Mouse (Mus musculus) ovary, postnatal 10 days (tissue): ENCODE measurements around the gene Commd1.

Experiments
- DNase-seq: peaks from one replicate; pipeline ENCODE4 v3.0.0; 2022; ENCODE audit warnings: low spot score

The Commd1 gene

DNA sequence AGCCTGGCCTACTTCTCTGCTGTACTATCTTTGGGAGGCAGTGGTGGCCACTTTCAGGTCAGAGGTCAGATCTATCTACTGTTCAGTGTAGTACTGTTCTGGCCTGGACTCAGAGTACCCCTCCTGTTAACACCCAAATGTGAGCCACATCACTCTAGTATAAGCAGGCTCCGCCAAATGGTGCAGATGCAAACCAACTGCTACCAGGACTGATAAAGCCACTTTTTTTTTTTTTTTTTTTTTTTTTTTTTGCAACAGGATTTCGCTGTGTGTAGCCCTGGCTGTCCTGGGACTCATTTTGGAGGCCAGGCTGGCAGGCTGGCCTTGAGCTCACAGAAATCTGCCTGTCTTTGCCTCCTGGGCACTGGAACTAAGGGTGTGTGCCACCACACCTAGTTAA is 43.2 kb downstream of the Commd1 start:
- DNase-seq: no peak

DNA sequence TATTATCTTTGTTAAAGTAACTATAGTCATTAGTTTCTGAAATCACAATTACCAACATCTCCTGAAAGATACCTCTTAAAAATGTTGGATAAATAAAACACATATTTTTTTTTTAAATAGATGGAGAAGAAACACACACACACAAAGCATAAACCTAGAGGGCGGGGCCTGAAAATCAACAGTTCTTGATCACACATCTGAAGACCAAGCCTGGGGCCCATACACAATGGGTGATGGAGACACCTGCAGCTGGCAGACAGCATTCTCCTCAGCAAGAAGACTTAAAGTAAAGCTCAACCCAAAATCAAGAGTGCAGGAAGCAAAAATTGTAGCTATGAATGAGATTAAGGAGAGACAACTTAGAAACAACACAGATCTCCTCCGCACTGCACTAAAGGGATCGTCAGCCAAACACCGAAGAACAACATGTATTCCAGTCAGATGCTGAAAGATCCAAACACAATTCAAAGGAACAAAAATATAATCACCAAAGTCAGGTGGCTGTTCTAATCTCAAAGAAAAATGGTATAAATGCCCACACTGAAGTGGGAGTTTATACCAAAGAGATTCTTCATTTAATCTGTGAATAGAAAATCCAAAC is 44.4 kb downstream of the Commd1 start:
- DNase-seq: no peak

DNA sequence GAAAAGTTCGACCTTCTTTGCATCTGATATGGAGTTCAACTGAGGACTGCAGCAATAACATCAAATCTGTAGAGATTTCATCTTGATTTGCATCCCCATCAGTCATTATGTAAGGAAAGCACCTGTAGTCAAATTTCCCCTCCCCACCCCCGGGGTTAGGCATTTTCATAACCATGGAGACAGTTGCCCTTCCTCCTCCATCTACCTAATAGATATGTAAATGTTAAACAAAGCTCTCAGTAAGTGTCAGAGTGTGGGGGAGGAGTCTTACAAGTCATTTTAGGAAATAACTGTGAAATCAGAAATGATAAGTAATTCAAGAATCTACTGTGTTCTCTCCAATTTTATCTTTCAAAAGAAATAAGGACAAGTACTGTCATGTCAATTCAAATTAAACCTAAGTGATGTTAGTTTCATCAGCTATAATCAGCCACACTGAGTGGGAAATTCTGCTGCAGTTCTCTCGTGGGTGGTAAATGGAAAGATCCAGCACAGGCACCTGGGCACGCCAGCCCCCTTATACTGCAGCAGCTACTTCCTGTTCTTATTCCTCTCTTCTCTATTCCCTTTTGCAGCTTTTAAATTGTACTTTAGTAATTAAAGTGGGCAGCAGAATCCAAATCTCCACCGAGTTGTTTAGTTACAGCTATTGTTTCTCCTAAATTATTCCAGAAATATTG is 45.6 kb downstream of the Commd1 start:
- no peak for DNase-seq

DNA sequence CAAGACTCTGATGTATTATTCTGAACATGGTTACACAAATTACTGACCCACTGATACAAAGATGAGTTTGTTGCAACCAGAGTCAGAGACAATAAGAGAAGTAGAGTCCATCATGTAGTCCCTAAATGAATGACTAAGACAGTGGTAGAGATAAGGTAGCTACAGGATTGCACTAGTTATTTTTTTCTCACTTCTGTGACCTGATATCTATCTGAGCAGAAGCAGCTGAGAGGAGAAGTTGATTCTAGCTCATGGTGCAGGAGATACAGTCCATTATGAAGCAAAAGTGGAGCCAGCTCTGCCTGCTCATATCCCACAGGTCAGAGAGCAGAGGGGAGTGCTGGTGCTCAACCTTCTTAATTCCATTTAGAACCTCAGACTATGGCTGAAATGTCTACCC is 50.0 kb downstream of the Commd1 start:
- DNase-seq: no peak

DNA sequence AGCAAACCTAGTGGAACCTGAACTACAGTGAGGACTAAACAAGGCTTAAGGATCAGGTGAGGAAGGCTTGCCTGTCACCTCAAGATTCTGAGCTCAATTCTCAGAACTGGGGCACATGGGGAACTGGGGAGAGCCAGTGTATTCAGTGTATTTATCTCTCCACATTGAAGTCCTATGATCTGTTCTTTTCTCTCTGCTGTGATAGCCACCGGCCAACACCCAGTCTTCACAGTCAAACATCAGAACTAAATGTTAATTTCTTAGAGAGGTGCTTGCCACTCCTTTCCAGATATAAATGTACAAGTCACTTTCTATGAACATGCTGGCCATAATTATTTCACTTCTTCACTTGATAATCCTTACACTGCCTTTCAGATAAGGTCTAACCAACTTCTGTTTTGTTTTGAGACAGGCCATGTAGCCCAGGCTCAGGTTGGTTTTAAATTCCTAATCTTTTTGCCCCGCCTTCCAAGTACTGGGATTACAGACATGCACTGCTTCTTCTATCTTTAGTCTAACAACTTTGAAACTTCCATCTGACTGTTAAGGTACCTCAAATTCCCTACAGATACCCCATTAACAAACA is 50.8 kb downstream of the Commd1 start:
- no peak for DNase-seq

DNA sequence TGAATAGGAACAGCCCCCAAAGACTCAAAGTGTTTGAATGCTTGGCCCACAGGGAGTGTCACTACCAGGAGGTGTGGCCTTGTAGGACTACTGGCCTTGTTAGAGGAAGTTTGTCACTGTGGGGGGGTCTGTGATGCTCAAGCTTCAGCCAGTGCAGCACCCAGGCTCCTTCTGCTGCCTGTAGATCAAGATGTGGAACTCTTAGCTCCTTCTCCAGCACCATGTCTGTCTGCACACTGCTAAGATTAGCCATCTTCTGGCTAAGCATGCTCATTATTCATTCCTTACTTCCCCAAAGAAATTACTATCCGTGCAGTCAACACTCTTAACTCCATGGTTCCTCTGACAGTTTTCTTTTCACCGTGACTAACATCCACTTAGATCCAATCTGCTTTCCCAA is 52.1 kb downstream of the Commd1 start:
- DNase-seq: no peak

DNA sequence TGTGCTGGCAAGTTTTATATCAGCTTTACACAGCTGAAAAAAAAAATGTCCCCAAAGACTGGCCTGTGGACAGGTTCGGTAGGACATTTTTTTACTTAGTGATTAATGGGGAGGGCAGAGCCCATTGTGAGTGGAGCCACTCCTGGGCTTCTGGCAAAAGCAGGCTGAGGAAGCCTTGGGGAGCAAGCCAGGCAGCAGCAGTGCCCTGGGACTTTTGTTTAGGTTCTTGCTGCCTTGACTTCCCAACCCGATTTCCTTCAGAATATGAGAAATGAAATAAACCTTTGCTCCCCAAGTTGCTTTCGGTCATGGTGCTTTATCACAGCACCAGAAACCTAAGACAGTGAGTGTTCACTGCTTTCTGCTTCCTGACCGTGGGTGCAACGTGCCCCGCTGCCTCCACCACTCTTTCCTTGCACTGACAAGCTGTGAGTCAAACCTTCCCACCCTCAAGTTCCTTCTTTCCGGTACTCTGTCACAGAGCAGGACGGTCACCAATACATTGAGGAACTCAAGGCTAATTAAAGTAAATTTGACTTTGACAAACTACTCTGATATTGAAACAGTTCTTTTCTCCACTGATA is 53.5 kb downstream of the Commd1 start:
- DNase-seq: no peak

DNA sequence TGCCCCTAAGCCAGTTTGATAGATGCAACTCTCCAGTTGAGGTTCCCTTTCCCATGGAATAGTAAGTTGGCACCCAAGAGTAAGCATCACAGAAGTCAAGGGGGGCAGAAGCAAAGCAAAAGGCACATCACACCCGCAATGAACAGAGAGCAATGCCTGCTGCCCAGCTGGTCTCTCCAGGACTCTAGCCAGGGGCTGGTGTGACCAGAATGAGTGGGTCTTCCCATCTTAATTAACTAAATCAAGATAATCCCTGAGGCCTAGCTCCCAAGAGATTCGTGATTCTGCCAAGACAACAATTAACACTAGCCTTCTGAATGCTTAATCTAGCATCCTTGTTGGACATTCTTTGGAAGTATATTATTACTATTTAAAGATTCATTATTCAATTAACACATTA is 58.6 kb downstream of the Commd1 start:
- DNase-seq: no peak

DNA sequence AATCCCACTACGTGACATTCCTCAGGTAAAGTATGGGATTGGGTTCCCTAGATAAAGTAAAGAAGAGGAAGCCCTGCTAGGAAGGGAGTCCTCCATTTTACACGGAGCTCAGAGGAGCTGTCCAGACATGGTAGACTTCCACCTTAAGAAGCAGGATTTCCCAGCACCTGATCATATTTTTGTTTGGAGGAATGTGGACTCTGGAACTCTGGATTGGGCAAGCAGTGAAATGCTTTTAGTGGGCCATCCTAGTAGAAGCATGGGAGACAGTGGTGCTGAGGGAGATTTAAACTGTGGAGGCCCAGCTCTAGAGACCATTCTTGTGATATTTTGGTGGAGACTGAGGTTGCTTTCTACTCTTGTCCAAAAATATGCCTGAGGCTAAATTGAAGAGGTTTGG is 59.6 kb downstream of the Commd1 start:
- no peak for DNase-seq

DNA sequence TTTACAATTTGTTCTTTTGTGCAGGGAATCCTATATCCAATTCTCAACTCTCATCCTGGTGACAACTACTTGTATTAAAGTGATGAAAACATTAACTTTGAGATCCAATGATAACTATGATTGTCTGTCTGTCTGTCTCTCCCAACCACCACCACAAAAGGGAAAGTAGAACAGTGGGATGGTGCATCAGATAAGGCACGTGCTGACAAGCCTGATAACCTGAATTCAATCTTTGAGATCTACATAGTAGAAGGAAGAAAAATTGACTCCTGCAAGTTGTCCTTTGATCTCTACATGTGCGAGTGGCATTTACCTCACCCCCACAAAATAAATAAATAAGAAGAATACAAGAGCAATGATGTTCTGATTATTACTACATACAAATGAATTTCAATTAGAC is 62.8 kb downstream of the Commd1 start:
- DNase-seq: no peak

DNA sequence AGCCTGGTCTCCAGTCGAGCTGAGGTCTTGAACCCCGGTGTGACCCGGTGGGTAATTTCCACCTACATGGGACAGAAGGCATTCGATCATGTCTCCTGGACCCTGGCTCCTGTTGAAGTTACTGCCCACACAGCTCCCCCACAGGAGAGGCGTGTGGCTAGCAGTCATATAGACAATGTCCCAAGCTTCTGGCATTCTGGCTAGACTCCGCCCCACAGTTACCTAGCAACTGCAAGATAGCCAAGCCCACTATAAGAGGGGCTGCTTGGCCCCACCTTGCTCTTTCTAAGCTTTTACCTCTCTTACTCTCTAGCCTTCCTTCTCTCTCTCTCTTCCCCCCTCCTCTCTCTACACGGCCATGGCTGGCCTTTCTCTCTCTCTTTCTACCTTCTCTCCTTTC is 64.4 kb downstream of the Commd1 start:
- no peak for DNase-seq

DNA sequence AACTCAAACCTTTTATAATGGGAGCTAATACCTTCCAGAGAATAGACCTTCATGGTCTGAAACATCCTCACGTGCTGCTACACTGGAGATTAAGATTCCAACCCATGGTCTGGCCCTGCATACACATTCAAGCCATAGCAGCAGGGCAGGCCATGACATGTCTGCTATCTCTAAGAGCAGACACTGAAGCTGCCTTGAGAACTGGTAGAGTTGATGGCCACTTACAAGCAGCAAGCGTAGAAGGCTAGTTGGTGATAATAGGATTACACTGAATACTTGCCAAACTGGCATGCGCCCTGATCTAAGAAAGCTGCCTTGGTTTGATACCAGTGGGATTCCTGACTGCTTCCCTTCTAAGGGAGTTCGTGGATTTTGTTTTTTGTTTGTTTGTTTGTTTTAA is 68.4 kb downstream of the Commd1 start:
- DNase-seq: no peak

DNA sequence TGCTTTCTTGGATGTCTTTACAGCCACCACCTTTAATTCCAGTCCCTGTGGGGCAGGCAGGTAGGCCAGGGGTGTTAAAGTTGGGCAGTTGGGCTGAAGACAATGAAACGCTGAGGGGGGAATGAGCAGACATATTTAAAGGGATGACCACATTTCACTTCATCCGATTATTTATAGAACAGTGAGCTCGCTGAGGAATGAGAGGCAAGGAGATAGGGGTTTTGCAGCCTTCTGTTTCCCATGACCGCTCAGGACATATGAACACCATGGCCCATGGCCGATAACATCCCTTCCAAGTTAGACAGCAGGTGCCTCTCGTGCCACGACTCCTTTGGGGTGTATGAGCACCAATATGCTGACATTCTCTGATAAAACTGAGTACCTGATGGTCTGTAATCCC is 70.4 kb downstream of the Commd1 start:
- no peak for DNase-seq

DNA sequence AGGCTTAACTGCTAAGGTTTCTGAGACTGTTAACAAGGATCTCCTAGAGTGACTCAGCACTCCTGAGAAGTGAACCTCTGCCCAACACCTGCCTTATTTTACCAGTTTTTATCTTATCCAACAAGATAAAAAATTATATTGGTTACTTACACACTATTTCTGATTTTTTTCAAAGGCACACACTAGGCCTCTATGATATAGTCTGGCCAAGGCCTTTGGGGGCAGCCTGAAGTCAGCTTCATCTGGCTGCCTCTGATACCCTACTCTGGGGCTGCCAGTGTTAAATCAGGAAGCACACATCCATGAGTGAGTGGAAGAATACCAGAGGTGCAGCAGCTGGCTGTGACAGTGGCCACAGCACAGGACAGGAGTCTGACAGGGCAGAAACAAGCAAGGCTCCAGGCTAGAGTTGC is 75.7 kb downstream of the Commd1 start:
- DNase-seq: no peak

DNA sequence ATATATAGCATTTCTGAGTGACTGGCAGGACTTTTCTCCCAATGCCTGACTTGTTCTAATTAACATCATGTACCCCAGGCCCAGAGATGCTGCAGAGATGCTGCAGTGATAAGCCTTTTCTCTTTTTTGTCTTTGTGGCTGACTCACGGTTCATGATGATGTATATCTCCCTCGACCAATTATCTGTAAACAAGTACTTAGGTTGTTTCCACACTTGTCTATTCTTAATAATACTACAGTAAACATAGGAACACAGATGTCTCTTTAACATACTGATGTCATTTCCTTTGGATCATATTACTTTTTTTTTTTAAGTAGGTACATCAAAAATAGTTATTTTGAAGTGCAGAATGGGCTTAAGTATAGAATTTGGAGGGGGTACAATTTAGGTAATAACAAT is 79.3 kb downstream of the Commd1 start:
- no peak for DNase-seq

DNA sequence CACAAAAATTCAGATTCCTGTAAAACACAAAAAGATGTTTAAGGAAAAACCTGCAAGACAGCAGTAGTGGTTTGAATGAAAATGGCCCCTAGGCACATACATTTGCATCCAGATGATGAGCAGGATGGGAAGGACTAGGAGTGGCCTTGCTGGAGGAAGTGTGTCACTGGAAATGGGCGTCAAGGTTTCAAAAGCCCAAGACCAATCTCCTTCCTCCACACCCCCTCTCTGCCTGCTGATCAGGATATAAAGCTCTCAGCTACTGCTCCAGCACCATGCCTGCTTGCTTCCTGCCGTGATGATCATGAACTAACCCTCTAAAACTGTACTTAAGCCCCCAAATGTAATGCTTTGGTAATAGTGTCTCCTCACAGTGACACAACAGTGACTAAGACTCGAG is 82.1 kb downstream of the Commd1 start:
- DNase-seq: no peak

DNA sequence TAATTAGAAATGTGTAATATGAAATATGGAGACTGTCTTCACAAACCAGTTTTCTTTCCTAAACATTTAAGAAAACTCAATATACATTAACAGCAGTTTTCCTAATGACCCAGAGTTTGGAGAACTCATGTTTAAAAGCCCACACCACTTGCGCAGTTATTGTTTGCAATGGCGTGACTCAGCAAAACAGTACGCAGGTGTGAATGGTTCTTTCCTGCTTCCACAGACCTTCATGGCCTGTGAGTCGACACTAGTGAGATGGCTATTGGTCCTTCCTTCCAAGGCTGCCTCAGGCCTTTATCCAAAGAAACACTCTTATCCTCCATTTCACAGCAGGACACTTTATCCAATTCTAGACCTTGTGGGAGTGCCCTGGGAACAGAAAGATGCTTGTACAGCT is 84.5 kb downstream of the Commd1 start:
- no peak for DNase-seq

DNA sequence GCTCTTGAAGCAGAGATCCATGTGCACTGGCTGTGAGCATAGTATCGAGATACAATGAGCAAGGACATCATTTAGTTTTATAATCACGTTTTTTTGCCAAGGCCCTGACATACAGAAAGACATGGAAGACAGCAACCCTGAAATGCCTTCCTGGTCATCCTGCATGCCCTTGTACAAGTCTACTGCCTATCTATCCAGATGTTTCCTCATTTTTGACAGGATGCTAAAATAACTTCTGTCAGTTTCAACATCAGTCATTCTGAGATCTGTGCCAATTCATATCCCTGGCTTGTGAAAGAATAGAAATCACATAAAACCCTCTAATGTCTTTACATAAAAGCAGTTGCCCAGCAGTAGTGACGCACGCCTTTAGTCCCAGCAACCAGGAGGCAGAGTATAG is 85.1 kb downstream of the Commd1 start:
- DNase-seq: no peak

DNA sequence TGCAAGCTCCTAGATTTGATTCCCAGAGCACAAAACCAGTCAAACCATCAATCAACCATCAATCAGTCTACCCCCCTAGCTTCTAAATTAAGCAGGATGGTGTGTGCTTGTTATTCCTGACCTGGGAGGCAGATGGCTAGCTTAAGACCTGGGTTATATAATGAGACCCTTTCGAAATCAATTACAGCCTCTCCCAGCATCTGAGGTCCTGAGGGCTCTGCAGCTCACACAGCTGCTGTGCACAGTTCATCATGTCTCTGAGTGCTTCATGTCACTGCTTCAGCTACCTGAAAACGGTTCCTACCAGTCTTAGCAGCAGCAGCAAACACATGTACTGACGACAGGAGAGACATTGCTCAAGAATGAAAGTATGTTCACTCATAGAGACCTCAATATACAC is 89.1 kb downstream of the Commd1 start:
- no peak for DNase-seq

DNA sequence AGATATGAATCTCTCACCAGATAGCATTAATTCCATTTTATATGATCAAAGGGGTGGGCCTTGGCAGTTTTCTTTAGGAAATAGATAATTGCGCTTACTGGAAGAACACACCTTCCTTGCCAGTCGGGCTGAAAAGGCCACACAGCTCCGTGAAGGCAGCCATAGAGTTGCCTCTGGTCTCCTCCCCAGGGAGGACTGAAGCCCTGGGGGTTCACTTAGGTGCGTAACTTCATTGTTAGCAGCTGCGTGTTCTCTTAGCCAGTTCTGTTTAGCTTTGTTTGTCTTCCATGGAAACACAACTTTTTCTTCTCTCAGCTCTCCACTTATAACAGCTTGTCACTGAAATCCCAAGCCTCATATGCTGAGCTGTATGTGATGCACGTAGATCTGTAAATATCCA is 89.7 kb downstream of the Commd1 start:
- no peak for DNase-seq

DNA sequence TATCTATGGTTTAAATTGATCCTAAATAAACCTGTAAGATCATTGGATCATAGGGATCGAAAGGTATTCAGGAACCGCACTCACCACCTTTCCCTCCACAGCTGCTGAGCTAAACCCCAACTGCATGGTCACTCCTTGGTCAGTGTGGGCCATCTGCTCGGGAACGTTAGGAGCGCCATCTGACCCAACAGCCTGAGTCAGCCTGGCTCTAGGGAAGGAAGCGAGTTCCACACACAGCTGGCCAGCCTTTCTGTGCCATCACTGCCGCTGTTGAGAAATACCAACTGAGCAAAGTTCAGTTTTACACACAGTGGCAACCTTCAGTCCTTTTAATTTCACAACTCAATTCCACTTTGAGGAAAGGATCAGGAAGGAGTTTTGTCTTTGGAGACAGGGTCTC is 90.3 kb downstream of the Commd1 start:
- no peak for DNase-seq

DNA sequence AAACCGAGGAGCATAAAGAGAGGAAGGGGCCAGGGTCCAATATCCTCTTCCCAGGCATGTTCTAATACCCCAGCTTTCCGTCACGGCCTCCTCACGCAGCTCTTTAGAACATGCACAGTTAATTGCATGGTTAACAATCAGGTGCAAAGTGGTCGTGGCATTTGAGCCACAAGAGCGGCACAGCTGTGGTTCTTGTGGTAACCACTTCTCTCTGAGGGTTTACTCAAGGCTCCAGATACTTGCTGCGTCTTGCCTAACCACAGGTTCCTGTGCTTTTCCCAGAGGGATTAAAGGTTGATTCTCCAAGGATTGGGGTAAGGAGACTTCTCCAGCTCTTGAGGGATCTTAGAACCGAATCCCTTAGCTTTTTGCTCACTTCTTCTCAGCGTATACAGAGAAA is 90.9 kb downstream of the Commd1 start:
- DNase-seq: no peak

DNA sequence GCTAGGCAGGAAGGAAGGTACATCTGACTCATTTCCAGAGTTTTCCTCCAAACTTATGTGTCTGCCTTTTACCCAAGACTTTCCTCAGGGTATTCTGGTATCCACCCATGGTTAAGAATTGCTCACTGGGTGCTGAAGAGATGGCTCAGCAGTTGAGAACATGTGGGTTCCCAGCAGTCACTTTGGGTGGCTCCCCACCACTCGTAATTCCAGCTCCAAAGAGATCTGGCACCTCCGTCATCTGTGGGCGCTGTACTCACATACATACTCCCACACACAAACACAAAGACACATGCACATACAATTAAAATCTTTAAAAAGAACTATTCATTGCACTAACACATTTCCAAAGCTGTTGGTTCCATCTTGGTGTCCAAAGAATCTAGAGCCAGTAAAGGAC is 93.0 kb downstream of the Commd1 start:
- DNase-seq: no peak

DNA sequence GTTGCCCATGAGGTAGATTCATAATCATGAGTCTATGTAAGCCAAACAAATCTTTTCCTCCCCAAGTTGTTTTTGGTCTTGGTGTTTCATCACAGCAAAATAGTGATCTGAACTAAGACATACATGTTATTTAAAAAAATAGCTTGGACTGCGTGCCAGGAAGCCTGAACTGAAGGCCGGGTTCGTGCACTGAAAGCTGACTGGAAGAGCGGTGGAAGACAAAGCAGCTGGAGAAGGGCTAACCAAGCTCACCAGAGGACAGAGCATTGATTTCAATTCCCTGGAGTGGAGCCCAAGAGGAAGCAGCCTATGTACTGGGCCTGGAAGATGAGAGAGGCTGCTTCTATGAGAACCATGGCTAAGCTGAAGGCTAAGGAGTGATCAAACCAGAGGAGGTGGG is 95.2 kb downstream of the Commd1 start:
- no peak for DNase-seq
